Comparison of ENCODE assay signal across 21 mouse cellular contexts in the genomic region with DNA sequence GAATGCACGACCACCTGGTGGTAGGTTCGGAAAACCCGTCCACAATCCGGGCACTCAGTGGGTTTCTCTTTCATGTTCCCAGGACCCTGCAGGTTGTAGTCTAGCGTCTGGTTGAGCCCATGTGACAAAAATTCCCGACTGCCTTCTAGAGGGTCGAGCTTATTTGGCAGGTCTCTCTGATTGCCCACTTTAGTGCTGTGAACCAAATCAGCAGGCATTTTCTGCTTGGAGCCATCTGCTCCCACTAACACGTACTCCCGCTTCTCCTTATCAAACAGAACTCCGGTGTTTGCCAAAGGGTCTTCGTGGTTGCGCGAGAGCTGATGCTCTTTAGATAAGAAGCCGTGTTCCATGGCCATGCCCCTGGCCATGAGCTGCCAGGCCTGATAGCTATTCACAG.
A peak's percentile ranks its signal among the peaks of the same experiment; 100 is the strongest.
DNase-seq lines count a peak whose midpoint lies in the region; ATAC-seq and TF ChIP-seq lines count a peak whose summit lies in the region.
"Had no signal": no experiment of that assay in that cellular context is flagged by ENCODE, and none has a peak within 500 bp of the region (broad histone marks: within the 10 kb centered on the region; RNA-seq: fewer than 3 reads in every experiment).

No protein-coding gene starts in this region.

- no peaks in the 10 kb centered on the region for H3K27me3 ChIP-seq in forebrain, embryonic 14.5 days (replicated peaks; ENCODE audit: control insufficient read depth, insufficient read depth, low read length)
- H3K27me3 ChIP-seq in forebrain, embryonic 10.5 days (ENCODE audit: poor library complexity, severe bottlenecking), result peaks cover 25% of the 10 kb centered on the region; the same call in 1 of the 2 replicates
- H3K27me3 ChIP-seq in lung, embryonic 14.5 days (ENCODE audit: insufficient read depth, low read length), result no peaks in the 10 kb centered on the region
- H3K27me3 ChIP-seq in lung, postnatal 0 days (replicated peaks; ENCODE audit: insufficient read depth, low read length), result no peaks in the 10 kb centered on the region
- no peaks in the 10 kb centered on the region for H3K27me3 ChIP-seq in neural tube, embryonic 13.5 days
- H3K27me3 ChIP-seq in neural tube, embryonic 15.5 days (replicated peaks), result no peaks in the 10 kb centered on the region
- H3K27me3 ChIP-seq in limb, embryonic 10.5 days (ENCODE audit: low read depth, poor library complexity, severe bottlenecking), result peaks cover 23% of the 10 kb centered on the region; the same call in 1 of the 2 replicates
- H3K27me3 ChIP-seq: intestine, embryonic 15.5 days; limb, embryonic 13.5 days had no signal

- no peak overlapping the region for H3K9ac ChIP-seq in forebrain, embryonic 14.5 days (ENCODE audit: low read length)
- no peak overlapping the region for H3K9ac ChIP-seq in lung, embryonic 14.5 days
- H3K9ac ChIP-seq in lung, postnatal 0 days (replicated peaks; ENCODE audit: low read depth), result no peak overlapping the region
- 0 out of 2 replicates have a peak overlapping the region, but pooled peaks have one; percentile 22 for H3K9ac ChIP-seq in neural tube, embryonic 13.5 days
- H3K9ac ChIP-seq in neural tube, embryonic 15.5 days (replicated peaks), result no peak overlapping the region
- H3K9ac ChIP-seq: forebrain, embryonic 12.5 days; intestine, embryonic 15.5 days; limb, embryonic 13.5 days; liver, embryonic 12.5 days had no signal

- WGBS in forebrain, embryonic 14.5 days, result 76% methylated on average over 14 of the region's 14 CpGs
- 93% methylated on average over 14 of the region's 14 CpGs for WGBS in forebrain, embryonic 10.5 days
- 70% methylated on average over 14 of the region's 14 CpGs for WGBS in lung, embryonic 14.5 days
- WGBS in lung, postnatal 0 days, result 48% methylated on average over 14 of the region's 14 CpGs
- 83% methylated on average over 14 of the region's 14 CpGs for WGBS in neural tube, embryonic 13.5 days
- WGBS in neural tube, embryonic 15.5 days, result 70% methylated on average over 14 of the region's 14 CpGs
- WGBS in limb, embryonic 10.5 days, result 88% methylated on average over 14 of the region's 14 CpGs

- TF ChIP-seq EP300 in lung, postnatal 0 days (IDR thresholded peaks at IDR 0.05), result no peak

- H3K4me3 ChIP-seq in forebrain, embryonic 14.5 days (ENCODE audit: low read depth, low read length), result no peak overlapping the region
- H3K4me3 ChIP-seq in forebrain, embryonic 10.5 days, result no peak overlapping the region
- no peak overlapping the region for H3K4me3 ChIP-seq in lung, embryonic 14.5 days (ENCODE audit: low read depth, low read length)
- no peak overlapping the region for H3K4me3 ChIP-seq in lung, postnatal 0 days (ENCODE audit: low read depth, low read length)
- no peak overlapping the region for H3K4me3 ChIP-seq in neural tube, embryonic 13.5 days
- no peak overlapping the region for H3K4me3 ChIP-seq in neural tube, embryonic 15.5 days (replicated peaks)
- H3K4me3 ChIP-seq in limb, embryonic 10.5 days, result no peak overlapping the region
- H3K4me3 ChIP-seq: forebrain, embryonic 12.5 days; intestine, embryonic 15.5 days; limb, embryonic 13.5 days; liver, embryonic 12.5 days had no signal

- H3K4me2 ChIP-seq in forebrain, embryonic 14.5 days (ENCODE audit: low read length), result no peak overlapping the region
- no peak overlapping the region for H3K4me2 ChIP-seq in lung, embryonic 14.5 days
- no peak overlapping the region for H3K4me2 ChIP-seq in lung, postnatal 0 days (replicated peaks; ENCODE audit: low read depth, low read length)
- no peak overlapping the region for H3K4me2 ChIP-seq in neural tube, embryonic 13.5 days
- H3K4me2 ChIP-seq in neural tube, embryonic 15.5 days, result no peak overlapping the region
- H3K4me2 ChIP-seq: forebrain, embryonic 12.5 days; intestine, embryonic 15.5 days; limb, embryonic 13.5 days; liver, embryonic 12.5 days had no signal

- ATAC-seq in forebrain, embryonic 14.5 days, result no peak
- ATAC-seq in lung, embryonic 14.5 days (ENCODE audit: insufficient read depth), result no peak
- ATAC-seq in lung, postnatal 0 days, result no peak
- no peak for ATAC-seq in neural tube, embryonic 13.5 days (ENCODE audit: low read depth)
- ATAC-seq in neural tube, embryonic 15.5 days (ENCODE audit: low FRiP score), result no peak

- peaks cover 33% of the 10 kb centered on the region for H3K4me1 ChIP-seq in forebrain, embryonic 14.5 days (ENCODE audit: control insufficient read depth, insufficient read depth, low read length)
- peaks cover 67% of the 10 kb centered on the region for H3K4me1 ChIP-seq in forebrain, embryonic 10.5 days
- H3K4me1 ChIP-seq in lung, embryonic 14.5 days (ENCODE audit: insufficient read depth), result peaks cover 15% of the 10 kb centered on the region
- H3K4me1 ChIP-seq in lung, postnatal 0 days (ENCODE audit: insufficient read depth, low read depth, low read length), result no peaks in the 10 kb centered on the region; the same call in 1 of the 2 replicates
- peaks cover 63% of the 10 kb centered on the region for H3K4me1 ChIP-seq in neural tube, embryonic 13.5 days (replicated peaks)
- peaks cover 51% of the 10 kb centered on the region for H3K4me1 ChIP-seq in neural tube, embryonic 15.5 days
- peaks cover 59% of the 10 kb centered on the region for H3K4me1 ChIP-seq in limb, embryonic 10.5 days
- H3K4me1 ChIP-seq: liver, embryonic 12.5 days had no signal

- peaks cover 16% of the 10 kb centered on the region; the same call in 1 of the 2 replicates for H3K36me3 ChIP-seq in forebrain, embryonic 14.5 days (ENCODE audit: control insufficient read depth, insufficient read depth, low read length)
- H3K36me3 ChIP-seq in forebrain, embryonic 10.5 days (replicated peaks), result peaks cover 37% of the 10 kb centered on the region
- no peaks in the 10 kb centered on the region; the same call in 1 of the 2 replicates for H3K36me3 ChIP-seq in lung, embryonic 14.5 days (ENCODE audit: insufficient read depth)
- H3K36me3 ChIP-seq in lung, postnatal 0 days (ENCODE audit: insufficient read depth, low read length), result no peaks in the 10 kb centered on the region
- H3K36me3 ChIP-seq in neural tube, embryonic 13.5 days, result peaks cover 20% of the 10 kb centered on the region
- H3K36me3 ChIP-seq in neural tube, embryonic 15.5 days, result no peaks in the 10 kb centered on the region
- no peaks in the 10 kb centered on the region for H3K36me3 ChIP-seq in limb, embryonic 10.5 days
- H3K36me3 ChIP-seq: heart, embryonic 10.5 days; intestine, embryonic 15.5 days; limb, embryonic 13.5 days; liver, embryonic 12.5 days had no signal

- H3K27ac ChIP-seq in forebrain, embryonic 14.5 days (ENCODE audit: low read depth, low read length), result no peak overlapping the region
- H3K27ac ChIP-seq in forebrain, embryonic 10.5 days, result no peak overlapping the region
- H3K27ac ChIP-seq in lung, embryonic 14.5 days (ENCODE audit: low read depth), result peak overlapping the region; percentile 79
- H3K27ac ChIP-seq in lung, postnatal 0 days (ENCODE audit: low read length), result no peak overlapping the region
- peak overlapping the region; percentile 54 for H3K27ac ChIP-seq in neural tube, embryonic 13.5 days (replicated peaks)
- H3K27ac ChIP-seq in neural tube, embryonic 15.5 days (replicated peaks), result no peak overlapping the region
- H3K27ac ChIP-seq in limb, embryonic 10.5 days, result peak overlapping the region; percentile 33; the same call in 1 of the 2 replicates
- H3K27ac ChIP-seq: forebrain, embryonic 12.5 days; heart, embryonic 10.5 days; intestine, embryonic 15.5 days; liver, embryonic 12.5 days; stomach, postnatal 0 days had no signal

- DNase-seq in forebrain, embryonic 14.5 days (ENCODE audit: low spot score), result peak; percentile 42
- DNase-seq in forebrain, embryonic 10.5 days (ENCODE audit: extremely low spot score, low spot score), result no peak
- no peak for DNase-seq in lung, embryonic 14.5 days
- DNase-seq in lung, postnatal 0 days (ENCODE audit: low spot score), result no peak
- no peak for DNase-seq in limb, embryonic 10.5 days (ENCODE audit: low spot score)
- no peak for DNase-seq in kidney, adult 8-10 months
- DNase-seq: adrenal gland, postnatal 36 days; cerebellum, adult 11 months; cerebellum, adult 9-11 months; kidney, adult 9 months; kidney, postnatal 25 days; lung, adult 18-20 months; right cerebral cortex, postnatal 14 days had no signal

- no peaks in the 10 kb centered on the region for H3K9me3 ChIP-seq in forebrain, embryonic 14.5 days (replicated peaks; ENCODE audit: control insufficient read depth, low read length)
- H3K9me3 ChIP-seq in forebrain, embryonic 10.5 days, result peaks cover 10% of the 10 kb centered on the region; the same call in 1 of the 2 replicates
- no peaks in the 10 kb centered on the region for H3K9me3 ChIP-seq in lung, embryonic 14.5 days (ENCODE audit: low read depth, low read length)
- H3K9me3 ChIP-seq in lung, postnatal 0 days (ENCODE audit: low read length), result no peaks in the 10 kb centered on the region
- H3K9me3 ChIP-seq in neural tube, embryonic 13.5 days, result no peaks in the 10 kb centered on the region
- no peaks in the 10 kb centered on the region for H3K9me3 ChIP-seq in neural tube, embryonic 15.5 days (replicated peaks)
- H3K9me3 ChIP-seq in limb, embryonic 10.5 days (replicated peaks), result no peaks in the 10 kb centered on the region
- H3K9me3 ChIP-seq: forebrain, embryonic 12.5 days; heart, embryonic 10.5 days; intestine, embryonic 15.5 days; limb, embryonic 13.5 days; liver, embryonic 12.5 days had no signal

- TF ChIP-seq CTCF in lung, embryonic 14.5 days (IDR thresholded peaks at IDR 0.05; ENCODE audit: low read depth), result no peak
- TF ChIP-seq CTCF in lung, postnatal 0 days (IDR thresholded peaks at IDR 0.05), result no peak

Comparison
In these comparisons a context has a peak if more than half of its experiments do, and no peak if none do; other contexts are left out.
1. H3K27ac ChIP-seq: peak in lung, embryonic 14.5 days (single experiment), neural tube, embryonic 13.5 days (single experiment) and limb, embryonic 10.5 days (single experiment); none in forebrain, embryonic 14.5 days (single experiment), forebrain, embryonic 10.5 days (single experiment), lung, postnatal 0 days (single experiment) and neural tube, embryonic 15.5 days (single experiment).